Mouse (Mus musculus) liver, embryonic 16.5 days (tissue): ENCODE results near the gene Pcyt2. TPM values are rescaled to one million over a fixed set of nuclear protein-coding genes. Genes with fewer than 3 reads are reported as not detected.
A peak's percentile ranks its signal among the peaks of the same experiment; 100 is the strongest.

Experiments used
- ATAC-seq: fragments of 200-750 bp; cut with Nextera tagmentation; 2 replicates; pipeline ENCODE4 v1.8.0; 2017; ENCODE audit warnings: low read depth, mild to moderate bottlenecking, moderate number of reproducible peaks, moderate library complexity
- H3K27ac ChIP-seq: fragments of 300-500 bp; sonication (generic); 2 replicates; pipeline ENCODE4 v1.5.1; 2014; ENCODE audit warnings: mild to moderate bottlenecking, low read length
- H3K27me3 ChIP-seq: fragments of 300-500 bp; sonication (generic); 2 replicates; pipeline ENCODE4 v1.6.1; 2014; ENCODE audit warnings: low read depth, low read length, mixed read lengths; ENCODE audit not compliant: control insufficient read depth, insufficient read depth
- H3K36me3 ChIP-seq: fragments of 300-500 bp; sonication (generic); 2 replicates; pipeline ENCODE4 v1.6.1; 2014; ENCODE audit warnings: mild to moderate bottlenecking; ENCODE audit not compliant: control insufficient read depth, insufficient read depth
- H3K4me1 ChIP-seq: fragments of 300-500 bp; sonication (generic); 2 replicates; pipeline ENCODE4 v1.6.1; 2014; ENCODE audit warnings: low read depth, low read length, mixed read lengths; ENCODE audit not compliant: control insufficient read depth
- H3K4me2 ChIP-seq: fragments of 300-500 bp; sonication (generic); 2 replicates; pipeline ENCODE4 v1.6.1; 2014; ENCODE audit warnings: low read depth, low read length, mixed read lengths
- H3K4me3 ChIP-seq: fragments of 300-500 bp; sonication (generic); 2 replicates; pipeline ENCODE4 v1.5.1; 2014; ENCODE audit warnings: low read depth, mild to moderate bottlenecking, low read length
- H3K9ac ChIP-seq: fragments of 300-500 bp; sonication (generic); 2 replicates; pipeline ENCODE4 v1.6.1; 2014; ENCODE audit warnings: low read depth, low read length
- H3K9me3 ChIP-seq: fragments of 300-500 bp; sonication (generic); replicated peaks from 2 replicates; pipeline ENCODE4 v1.6.1; 2016; ENCODE audit warnings: low read length; ENCODE audit not compliant: control insufficient read depth
- WGBS: fragments of 180-500 bp; shearing (Covaris S2); extraction: QIAGEN DNeasy Blood & Tissue Kit; methylation state at CpG from one replicate; pipeline ENCODE4 v1.1.7; 2014; ENCODE audit not compliant: insufficient replicate concordance; 5-methylcytosine and 5-hydroxymethylcytosine counted together
- polyA plus RNA-seq: library from polyadenylated mRNA; unstranded; fragments of >200 nt; fragmentation: Nextera tagmentation; extraction: Ambion mirVana; gene quantifications from 2 replicates; pipeline ENCODE4 v1.2.1, GENCODE M21; 2015

Pcyt2 gene
- polyA plus RNA-seq, 1 experiment from 2014 or later = 184 TPM

GRCm38 (mm10) chr11:120612763-120613162 lies 5.0 kb downstream of the Pcyt2 start:
- H3K4me3 ChIP-seq = no peak overlapping the region
- no peak overlapping the region for H3K4me2 ChIP-seq
- 0 out of 2 replicates have a peak, but pooled peaks have one; percentile 9 for ATAC-seq
- H3K36me3 ChIP-seq = peaks cover 19% of the 10 kb centered on the region
- peaks cover 5% of the 10 kb centered on the region for H3K27me3 ChIP-seq
- H3K4me1 ChIP-seq = peaks cover 30% of the 10 kb centered on the region
- no peak overlapping the region for H3K9ac ChIP-seq
- no peak overlapping the region for H3K27ac ChIP-seq
- WGBS = 34% methylated on average over 6 of the region's 6 CpGs
- no peaks in the 10 kb centered on the region for H3K9me3 ChIP-seq

- Histone ChIP-seq H3K27ac (no peak overlapping the region), H3K9ac (no peak overlapping the region), H3K4me1 (peaks cover 12% of the 10 kb centered on the region), H3K4me3 (no peak overlapping the region), H3K27me3 (peaks cover 5% of the 10 kb centered on the region), H3K36me3 (peaks cover 19% of the 10 kb centered on the region), H3K4me2 (no peak overlapping the region), H3K9me3 (no peaks in the 10 kb centered on the region)
- 75% methylated on average over 9 of the region's 9 CpGs for WGBS
- ATAC-seq = no peak
Measured at GRCm38 (mm10) chr11:120610477-120611046, 7.2 kb downstream of the Pcyt2 start.

- peak; percentile 61 for ATAC-seq
- no peak overlapping the region for H3K4me3 ChIP-seq
- H3K9me3 ChIP-seq = no peaks in the 10 kb centered on the region
- no peak overlapping the region for H3K27ac ChIP-seq
- peaks cover 5% of the 10 kb centered on the region for H3K27me3 ChIP-seq
- H3K4me2 ChIP-seq = peak overlapping the region; percentile 59; the same call in 1 of the 2 replicates
- H3K4me1 ChIP-seq = peaks cover 11% of the 10 kb centered on the region
- H3K9ac ChIP-seq = no peak overlapping the region
- H3K36me3 ChIP-seq = peaks cover 19% of the 10 kb centered on the region
- 26% methylated on average over 8 of the region's 8 CpGs for WGBS
Measured at GRCm38 (mm10) chr11:120609250-120609649, 8.5 kb downstream of the Pcyt2 start.

GRCm38 (mm10) chr11:120608241-120609034 lies 9.3 kb downstream of the Pcyt2 start, which contains the start of gene Npb:
TSS of gene Npb (plus strand) at chr11:120608477.
- H3K36me3 ChIP-seq = peaks cover 18% of the 10 kb centered on the region
- peaks cover 18% of the 10 kb centered on the region for H3K4me1 ChIP-seq
- 16% methylated on average over 45 of the region's 45 CpGs for WGBS
- H3K27ac ChIP-seq = peak within 1 kb of the TSS; percentile 58
- peaks cover 5% of the 10 kb centered on the region for H3K27me3 ChIP-seq
- peak within 1 kb of the TSS; percentile 59 for H3K4me2 ChIP-seq
- H3K9me3 ChIP-seq = no peaks in the 10 kb centered on the region
- H3K4me3 ChIP-seq = peak within 1 kb of the TSS; percentile 45
- ATAC-seq = peak; percentile 23
- peak within 1 kb of the TSS; percentile 37; the same call in 1 of the 2 replicates for H3K9ac ChIP-seq

- no peak for ATAC-seq
- Histone ChIP-seq H3K27me3 (peaks cover 5% of the 10 kb centered on the region), H3K4me3 (no peak overlapping the region), H3K4me2 (no peak overlapping the region), H3K9me3 (no peaks in the 10 kb centered on the region), H3K36me3 (peaks cover 5% of the 10 kb centered on the region), H3K27ac (0 out of 2 replicates have a peak overlapping the region, but pooled peaks have one; percentile 12), H3K9ac (no peak overlapping the region), H3K4me1 (peaks cover 29% of the 10 kb centered on the region)
- 72% methylated on average over 4 of the region's 4 CpGs for WGBS
Measured at GRCm38 (mm10) chr11:120606764-120607163, 11.0 kb downstream of the Pcyt2 start.

GRCm38 (mm10) chr11:120605667-120606066 lies 12.1 kb downstream of the Pcyt2 start:
- Histone ChIP-seq H3K4me2 (no peak overlapping the region), H3K27me3 (peaks cover 5% of the 10 kb centered on the region), H3K4me3 (no peak overlapping the region), H3K36me3 (no peaks in the 10 kb centered on the region; the same call in 1 of the 2 replicates), H3K4me1 (peaks cover 29% of the 10 kb centered on the region), H3K9me3 (no peaks in the 10 kb centered on the region), H3K27ac (no peak overlapping the region), H3K9ac (no peak overlapping the region)
- no peak for ATAC-seq
- 80% methylated on average over 7 of the region's 7 CpGs for WGBS

GRCm38 (mm10) chr11:120603545-120603944 lies 14.2 kb downstream of the Pcyt2 start:
- H3K27ac ChIP-seq = 0 out of 2 replicates have a peak overlapping the region, but pooled peaks have one; percentile 52
- H3K9me3 ChIP-seq = no peaks in the 10 kb centered on the region
- WGBS = 36% methylated on average over 2 of the region's 2 CpGs
- H3K36me3 ChIP-seq = no peaks in the 10 kb centered on the region; the same call in 1 of the 2 replicates
- no peak overlapping the region for H3K4me3 ChIP-seq
- H3K27me3 ChIP-seq = peaks cover 4% of the 10 kb centered on the region
- peak; percentile 71 for ATAC-seq
- H3K9ac ChIP-seq = peak overlapping the region; percentile 47
- H3K4me2 ChIP-seq = peak overlapping the region; percentile 33; the same call in 1 of the 2 replicates
- peaks cover 31% of the 10 kb centered on the region for H3K4me1 ChIP-seq

- H3K36me3 ChIP-seq = peaks cover 11% of the 10 kb centered on the region
- no peaks in the 10 kb centered on the region for H3K27me3 ChIP-seq
- no peak overlapping the region for H3K4me3 ChIP-seq
- H3K9ac ChIP-seq = no peak overlapping the region
- H3K9me3 ChIP-seq = no peaks in the 10 kb centered on the region
- no peak overlapping the region for H3K27ac ChIP-seq
- H3K4me2 ChIP-seq = no peak overlapping the region
- peaks cover 45% of the 10 kb centered on the region for H3K4me1 ChIP-seq
- no peak for ATAC-seq
- 78% methylated on average over 3 of the region's 3 CpGs for WGBS
Measured at GRCm38 (mm10) chr11:120600716-120601115, 17.0 kb downstream of the Pcyt2 start.
